Mouse (Mus musculus): ENCODE data around the gene Ess2. TPM values are rescaled to one million over a fixed set of nuclear protein-coding genes. Genes with fewer than 3 reads are reported as not detected.

Ess2 gene
- total RNA-seq, 2 experiments from 2014 or later: 27.8 to 32.2 TPM

GRCm38 (mm10) chr16:17858592-17858991, 52.6 kb downstream of the Ess2 start:
- DNase-seq (ENCODE audit: low spot score in 2 of 2): no peak

DNA sequence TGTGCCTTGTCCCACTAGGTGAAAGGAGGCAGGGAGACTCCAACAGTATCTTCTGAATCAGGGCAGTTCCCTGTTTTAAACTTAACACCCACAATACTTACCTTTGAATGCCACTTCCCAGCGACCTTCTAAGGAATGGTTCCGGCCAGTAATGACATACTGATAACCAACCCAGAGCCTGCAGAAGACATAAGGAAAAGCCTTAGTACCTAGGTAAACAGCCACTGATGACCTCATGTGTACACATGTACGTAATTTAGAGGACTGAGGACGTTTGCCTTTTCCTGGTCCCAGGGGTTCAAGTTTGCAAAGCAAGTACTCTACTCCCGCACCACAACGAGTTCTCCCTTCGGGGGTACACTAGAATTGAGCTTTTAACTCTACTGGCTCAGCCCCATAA, 54.0 kb downstream of the Ess2 start:
- DNase-seq (ENCODE audit: low spot score in 2 of 2): no peak

DNA sequence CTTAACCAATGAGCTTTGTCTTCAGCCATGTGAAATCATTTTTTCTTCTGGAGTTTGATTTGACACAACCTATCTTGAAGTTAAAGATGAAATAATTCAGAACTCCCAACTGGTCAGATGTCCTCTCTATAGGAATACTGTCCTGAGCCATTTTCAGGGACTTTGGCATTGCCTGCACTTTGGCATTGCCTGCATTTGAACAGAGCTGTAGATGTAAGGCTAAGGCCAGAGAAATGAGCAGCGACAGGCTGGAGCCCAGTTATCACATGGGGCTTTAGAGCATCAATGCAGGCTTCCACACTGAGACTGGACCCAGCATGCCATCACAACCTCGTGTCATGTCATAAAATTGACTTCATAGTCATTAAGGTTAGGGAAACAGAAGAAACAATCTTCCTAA, 57.9 kb downstream of the Ess2 start:
- no peak for DNase-seq (ENCODE audit: low spot score in 2 of 2)

- DNase-seq (ENCODE audit: low spot score in 2 of 2): peak in 1 of 2 experiments; percentile 55
Measured at GRCm38 (mm10) chr16:17851860-17852259, 59.3 kb downstream of the Ess2 start.

GRCm38 (mm10) chr16:17851331-17851730, 59.8 kb downstream of the Ess2 start:
- no peak for DNase-seq (ENCODE audit: low spot score in 2 of 2)

Other genes with a start within 250 kb of the Ess2 start
- 10 to 100 TPM; 65.4 to 80.2 TPM for gene Med15, start 178.5 kb downstream of the Ess2 start, total RNA-seq (2021)
- gene Klhl22, start 151.7 kb downstream of the Ess2 start, total RNA-seq (2021): 100 to 1,000 TPM in 1 of 2 experiments, 10 to 100 TPM in 1; 91.8 to 108 TPM
- 1 to 10 TPM; 3.9 TPM for gene Scarf2, start 114.1 kb downstream of the Ess2 start, total RNA-seq (2021)
- gene B830017H08Rik, start 78.2 kb downstream of the Ess2 start, total RNA-seq (2021): 1 to 10 TPM; 5.8 to 6.3 TPM
- gene Car15, start 73.0 kb downstream of the Ess2 start, total RNA-seq (2021): 10 to 100 TPM; 12.9 to 13.8 TPM
- gene Gm20518, start 19.7 kb downstream of the Ess2 start, total RNA-seq (2021): 1 to 10 TPM; 1.9 to 2.4 TPM
- gene Tssk1, start 17.1 kb downstream of the Ess2 start, total RNA-seq (2021): not detected
- 100 to 1,000 TPM; 105 to 111 TPM for gene Dgcr2, start 12.8 kb downstream of the Ess2 start, total RNA-seq (2021)
- not detected for gene Tssk2, start 12.7 kb downstream of the Ess2 start, total RNA-seq (2021)
- gene Gsc2, start 3.7 kb upstream of the Ess2 start, total RNA-seq (2021): not detected
- gene Slc25a1, start 16.9 kb upstream of the Ess2 start, total RNA-seq (2021): 10 to 100 TPM; 60.4 to 61.2 TPM
- under 1 TPM in 1 of 2 experiments, not detected in 1; 0.99 TPM for gene Vpreb2, start 69.1 kb upstream of the Ess2 start, total RNA-seq (2021)
- gene Dgcr6, start 141.5 kb upstream of the Ess2 start, total RNA-seq (2021): 10 to 100 TPM; 85.1 to 86.3 TPM
- gene Prodh, start 178.9 kb upstream of the Ess2 start, total RNA-seq (2021): 10 to 100 TPM; 31.0 to 43.6 TPM
- gene Rtn4r, start 216.3 kb upstream of the Ess2 start, total RNA-seq (2021): 10 to 100 TPM; 77.1 to 85.6 TPM